Mouse (Mus musculus): ENCODE data around the gene Agpat3. TPM values are rescaled to one million over a fixed set of nuclear protein-coding genes. Genes with fewer than 3 reads are reported as not detected.

Gene Agpat3
- polyA plus RNA-seq, 1 experiment from 2014 or later = 84.9 TPM

DNA sequence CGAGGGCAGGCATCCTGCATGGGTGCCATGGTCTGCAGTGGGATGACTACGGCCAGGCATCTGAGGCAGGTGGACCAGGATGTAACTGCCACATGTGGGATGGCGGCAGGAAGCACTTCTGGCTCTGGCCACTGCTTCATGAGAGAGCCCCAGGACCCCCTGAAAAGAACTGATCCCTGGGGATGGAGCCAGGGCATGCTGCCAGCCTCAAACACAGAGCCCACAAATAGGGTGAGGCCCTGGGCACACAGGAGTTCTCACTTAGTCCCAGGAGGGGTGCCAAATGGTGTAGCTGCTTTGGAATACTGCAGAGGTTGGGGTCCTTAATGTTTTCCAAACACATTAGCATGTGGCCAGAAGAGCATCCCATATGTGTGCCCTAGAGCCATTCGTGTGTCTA, 66.3 kb downstream of the Agpat3 start:
- Histone ChIP-seq H3K4me2 (no peak overlapping the region), H3K9me3 (replicated peaks) (no peaks in the 10 kb centered on the region), H3K27ac (no peak overlapping the region), H3K4me3 (replicated peaks) (no peak overlapping the region), H3K4me1 (peaks cover 15% of the 10 kb centered on the region), H3K9ac (no peak overlapping the region), H3K27me3 (no peaks in the 10 kb centered on the region), H3K36me3 (peaks cover 71% of the 10 kb centered on the region)
- no peak for ATAC-seq (replicated peaks; ENCODE audit: low FRiP score)
- WGBS = 79% methylated on average over 4 of the region's 4 CpGs

DNA sequence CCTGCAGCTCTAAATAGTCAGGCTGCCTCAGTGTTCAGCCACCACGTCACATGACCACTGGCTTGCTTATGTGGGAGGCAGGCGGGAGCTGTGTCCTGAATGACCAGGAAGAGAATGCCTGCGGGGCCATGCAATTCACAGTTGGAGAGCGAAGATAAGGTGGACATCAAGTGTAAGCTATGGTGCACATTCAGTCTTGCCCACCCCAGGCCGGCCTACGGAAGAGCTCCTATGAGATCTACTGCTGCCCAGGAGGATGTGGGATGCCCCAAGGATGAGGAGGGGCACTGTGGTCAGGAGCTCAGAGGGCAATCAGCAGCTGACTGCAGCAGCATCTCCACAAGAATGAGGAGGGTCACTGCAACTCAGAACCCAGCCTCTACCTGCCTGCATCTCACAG, 66.9 kb downstream of the Agpat3 start:
- Histone ChIP-seq H3K4me3 (replicated peaks) (no peak overlapping the region), H3K9ac (no peak overlapping the region), H3K27ac (no peak overlapping the region), H3K9me3 (replicated peaks) (no peaks in the 10 kb centered on the region), H3K27me3 (no peaks in the 10 kb centered on the region), H3K4me1 (peaks cover 20% of the 10 kb centered on the region), H3K36me3 (peaks cover 76% of the 10 kb centered on the region), H3K4me2 (no peak overlapping the region)
- 87% methylated on average over 6 of the region's 6 CpGs for WGBS
- no peak for ATAC-seq (replicated peaks; ENCODE audit: low FRiP score)

DNA sequence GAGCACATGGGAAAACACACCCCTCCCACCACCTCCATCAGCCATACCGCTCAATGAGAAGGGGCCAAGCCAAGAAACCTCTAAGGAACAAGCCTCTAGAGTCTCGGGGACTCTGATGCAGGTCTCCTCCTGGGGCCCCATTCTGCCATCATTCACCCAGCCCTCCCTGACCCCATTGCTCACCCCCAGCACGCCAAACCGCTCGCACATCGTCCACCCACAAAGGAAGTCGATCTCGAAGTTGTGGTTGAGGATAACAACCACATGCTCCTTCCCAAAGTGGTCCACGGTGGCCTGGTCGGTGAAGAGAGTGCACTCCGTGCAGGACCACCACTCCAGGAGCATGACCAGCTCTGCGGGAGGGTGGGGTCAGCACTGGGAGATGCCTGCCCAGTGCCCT, 67.5 kb downstream of the Agpat3 start:
- no peak overlapping the region for H3K9ac ChIP-seq
- 88% methylated on average over 12 of the region's 12 CpGs for WGBS
- H3K4me3 ChIP-seq (replicated peaks) = no peak overlapping the region
- H3K9me3 ChIP-seq (replicated peaks) = no peaks in the 10 kb centered on the region
- H3K27ac ChIP-seq = no peak overlapping the region
- H3K4me1 ChIP-seq = peaks cover 23% of the 10 kb centered on the region
- no peaks in the 10 kb centered on the region for H3K27me3 ChIP-seq
- peaks cover 82% of the 10 kb centered on the region for H3K36me3 ChIP-seq
- H3K4me2 ChIP-seq = no peak overlapping the region
- no peak for ATAC-seq (replicated peaks; ENCODE audit: low FRiP score)

DNA sequence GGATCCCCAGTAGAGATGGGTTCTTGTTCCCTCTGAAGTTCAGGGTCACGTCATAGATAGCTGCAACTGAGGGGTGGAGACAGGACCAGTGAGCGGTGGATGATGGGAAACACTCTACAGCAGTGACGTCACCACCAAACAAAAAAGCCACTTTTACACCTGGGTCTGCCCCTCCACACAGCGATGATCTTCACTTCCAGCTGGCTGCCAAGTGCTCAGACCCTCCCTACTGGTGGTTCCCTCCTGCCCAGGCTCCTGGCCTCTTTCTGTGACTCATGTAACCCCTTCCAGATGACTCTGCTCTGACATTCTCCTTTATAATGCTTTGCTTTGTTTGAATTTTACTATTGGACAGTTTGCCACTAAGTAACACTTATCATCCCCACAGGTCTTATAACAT, 69.9 kb downstream of the Agpat3 start:
- no peaks in the 10 kb centered on the region for H3K27me3 ChIP-seq
- no peaks in the 10 kb centered on the region for H3K9me3 ChIP-seq (replicated peaks)
- H3K4me3 ChIP-seq (replicated peaks) = no peak overlapping the region
- WGBS = 85% methylated on average over 4 of the region's 4 CpGs
- ATAC-seq (replicated peaks; ENCODE audit: low FRiP score) = no peak
- H3K36me3 ChIP-seq = peaks cover 93% of the 10 kb centered on the region
- no peak overlapping the region for H3K9ac ChIP-seq
- H3K4me2 ChIP-seq = no peak overlapping the region
- H3K27ac ChIP-seq = no peak overlapping the region
- H3K4me1 ChIP-seq = peaks cover 16% of the 10 kb centered on the region

DNA sequence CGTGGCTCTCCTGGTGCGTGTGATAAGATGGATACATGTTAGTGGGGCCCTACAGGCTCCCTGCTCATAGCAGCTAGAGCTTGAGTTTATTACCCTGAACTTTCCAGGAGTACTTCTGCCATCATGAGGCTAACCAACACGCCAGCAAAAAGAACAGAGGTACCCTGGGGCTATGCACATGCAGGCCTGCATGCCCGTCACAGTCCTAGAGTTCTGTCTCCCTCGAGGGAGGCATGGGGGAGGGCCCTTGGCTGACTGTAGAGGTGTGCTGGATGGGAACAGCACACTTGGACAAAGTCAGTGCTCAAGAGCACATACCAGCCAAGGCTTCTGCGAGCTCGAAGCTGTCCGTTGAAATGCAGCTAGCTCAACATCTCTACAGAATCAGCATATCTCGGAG, 71.8 kb downstream of the Agpat3 start:
- H3K36me3 ChIP-seq = peaks cover 92% of the 10 kb centered on the region
- H3K4me2 ChIP-seq = no peak overlapping the region
- no peaks in the 10 kb centered on the region for H3K27me3 ChIP-seq
- peaks cover 16% of the 10 kb centered on the region for H3K4me1 ChIP-seq
- H3K9me3 ChIP-seq (replicated peaks) = no peaks in the 10 kb centered on the region
- H3K9ac ChIP-seq = no peak overlapping the region
- ATAC-seq (replicated peaks; ENCODE audit: low FRiP score) = peak; percentile 42
- WGBS = 67% methylated on average over 9 of the region's 9 CpGs
- H3K27ac ChIP-seq = peak overlapping the region; percentile 57
- H3K4me3 ChIP-seq (replicated peaks) = no peak overlapping the region

DNA sequence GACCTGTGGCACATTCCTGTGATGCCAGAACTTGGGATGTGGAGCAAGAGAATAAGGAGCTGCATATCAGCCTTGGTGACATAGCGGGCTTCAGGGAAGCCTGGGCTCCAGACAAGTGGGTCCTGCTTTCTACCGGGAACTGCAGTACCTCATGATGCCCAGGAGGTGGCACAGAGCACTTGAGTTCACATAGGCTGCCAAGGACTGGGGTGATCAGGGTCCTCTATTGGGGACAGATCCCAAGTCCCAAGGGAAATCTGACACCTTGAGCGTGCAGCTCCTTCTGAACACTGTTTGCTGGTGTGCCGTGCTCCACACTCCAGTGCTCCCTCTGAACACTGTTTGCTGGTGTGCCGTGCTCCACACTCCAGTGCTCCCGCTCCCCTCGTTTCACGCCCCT, 73.1 kb downstream of the Agpat3 start:
- WGBS = 34% methylated on average over 8 of the region's 8 CpGs
- peaks cover 16% of the 10 kb centered on the region for H3K4me1 ChIP-seq

DNA sequence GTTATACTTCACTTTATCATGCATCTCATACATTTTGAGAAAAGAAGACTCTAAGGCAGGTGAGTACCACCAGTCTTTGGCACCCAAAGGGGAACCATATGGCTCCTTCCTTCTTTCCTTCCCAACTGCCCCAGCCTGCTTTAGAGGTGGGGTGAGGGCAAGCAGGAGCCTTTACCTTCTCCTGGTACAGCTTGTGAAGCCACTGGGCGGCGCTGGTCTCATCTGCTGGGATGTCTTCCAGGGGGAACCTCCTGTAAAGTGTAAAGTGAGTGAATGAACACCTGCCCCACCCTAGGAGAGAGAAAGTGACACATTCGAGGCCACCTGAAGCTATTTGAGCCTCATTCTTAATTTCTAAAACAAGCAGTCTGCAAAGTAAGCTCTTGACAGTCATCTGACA, 74.5 kb downstream of the Agpat3 start:
- Histone ChIP-seq H3K9ac (no peak overlapping the region), H3K4me1 (peaks cover 16% of the 10 kb centered on the region), H3K36me3 (peaks cover 90% of the 10 kb centered on the region), H3K27me3 (no peaks in the 10 kb centered on the region), H3K4me2 (no peak overlapping the region), H3K9me3 (replicated peaks) (no peaks in the 10 kb centered on the region), H3K27ac (no peak overlapping the region), H3K4me3 (replicated peaks) (no peak overlapping the region)
- no peak for ATAC-seq (replicated peaks; ENCODE audit: low FRiP score)
- WGBS = 85% methylated on average over 3 of the region's 3 CpGs

More for the DNA sequence above, 73.1 kb downstream of the Agpat3 start:
- peak overlapping the region; percentile 57 for H3K27ac ChIP-seq
- H3K4me3 ChIP-seq (replicated peaks) = no peak overlapping the region
- no peak overlapping the region for H3K9ac ChIP-seq
- ATAC-seq (replicated peaks; ENCODE audit: low FRiP score) = peak; percentile 90
- H3K27me3 ChIP-seq = no peaks in the 10 kb centered on the region
- H3K9me3 ChIP-seq (replicated peaks) = no peaks in the 10 kb centered on the region
- no peak overlapping the region for H3K4me2 ChIP-seq
- peaks cover 90% of the 10 kb centered on the region for H3K36me3 ChIP-seq

DNA sequence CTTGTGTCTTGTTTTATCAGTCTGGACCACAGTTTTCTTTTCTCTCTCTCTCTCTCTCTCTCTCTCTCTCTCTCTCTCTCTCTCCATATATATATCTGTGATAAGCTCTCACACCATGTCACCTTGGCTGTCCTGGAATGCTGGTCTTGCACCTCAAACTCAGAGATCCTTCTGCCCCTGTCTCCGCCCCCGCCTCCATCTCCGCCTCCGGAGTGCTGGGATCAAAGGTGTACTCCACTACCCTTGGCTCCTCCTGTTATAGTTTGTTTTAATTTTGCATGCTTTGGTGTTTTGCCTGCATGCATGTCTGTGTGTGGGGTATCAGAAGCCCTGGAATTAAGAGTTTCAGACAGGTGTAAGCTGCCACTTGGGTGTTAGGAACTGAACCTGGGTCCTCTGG, 76.0 kb downstream of the Agpat3 start:
- peaks cover 90% of the 10 kb centered on the region for H3K36me3 ChIP-seq
- no peak overlapping the region for H3K4me2 ChIP-seq
- 90% methylated on average over 4 of the region's 4 CpGs for WGBS
- no peak overlapping the region for H3K27ac ChIP-seq
- no peak for ATAC-seq (replicated peaks; ENCODE audit: low FRiP score)
- H3K4me1 ChIP-seq = peaks cover 15% of the 10 kb centered on the region
- H3K9me3 ChIP-seq (replicated peaks) = no peaks in the 10 kb centered on the region
- no peak overlapping the region for H3K4me3 ChIP-seq (replicated peaks)
- no peaks in the 10 kb centered on the region for H3K27me3 ChIP-seq
- H3K9ac ChIP-seq = no peak overlapping the region

DNA sequence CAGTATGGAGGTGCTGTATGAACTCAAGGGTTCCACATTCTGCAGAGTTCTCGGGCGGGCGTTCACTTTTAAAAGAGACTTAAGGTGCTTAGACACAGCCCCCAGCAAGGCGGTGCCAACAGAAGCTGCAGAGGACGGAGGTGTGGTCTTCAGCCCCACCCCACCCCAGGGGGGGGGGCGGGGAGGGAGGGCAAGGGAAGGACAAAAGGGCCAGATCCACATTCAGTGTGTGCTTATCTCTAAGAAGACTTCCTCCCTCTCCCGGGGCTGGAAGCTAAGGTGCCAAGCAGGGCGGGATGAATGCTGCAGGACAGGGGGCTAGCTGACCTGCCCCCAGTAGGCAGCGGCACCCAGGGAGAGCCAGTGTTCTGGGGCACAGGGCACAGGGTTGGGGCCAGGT, 79.4 kb downstream of the Agpat3 start:
- no peaks in the 10 kb centered on the region for H3K4me1 ChIP-seq
- no peaks in the 10 kb centered on the region for H3K9me3 ChIP-seq (replicated peaks)
- peaks cover 68% of the 10 kb centered on the region for H3K36me3 ChIP-seq
- H3K27ac ChIP-seq = no peak overlapping the region
- WGBS = 42% methylated on average over 8 of the region's 9 CpGs
- H3K9ac ChIP-seq = no peak overlapping the region
- H3K4me3 ChIP-seq (replicated peaks) = no peak overlapping the region
- no peak overlapping the region for H3K4me2 ChIP-seq
- ATAC-seq (replicated peaks; ENCODE audit: low FRiP score) = no peak
- no peaks in the 10 kb centered on the region for H3K27me3 ChIP-seq

DNA sequence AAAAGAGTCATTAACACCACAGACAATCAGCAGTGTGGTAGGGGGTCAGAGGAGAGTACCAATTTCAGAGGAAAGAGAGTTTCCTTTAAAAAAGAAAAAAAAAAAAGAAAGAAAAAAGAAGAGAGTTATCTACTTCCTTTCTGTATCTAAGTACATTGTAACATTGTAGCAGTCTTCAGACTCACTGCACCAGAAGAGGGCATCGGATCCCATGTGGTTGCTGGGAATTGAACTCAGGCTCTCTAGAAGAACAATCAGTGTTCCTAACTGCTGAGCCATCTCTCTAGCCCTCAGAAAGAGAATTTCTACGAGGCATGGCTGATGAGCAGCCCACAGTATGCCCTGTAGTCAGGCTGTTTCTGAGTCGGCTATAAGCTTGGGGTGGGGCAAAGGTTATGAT, 86.4 kb downstream of the Agpat3 start:
- no peak overlapping the region for H3K4me3 ChIP-seq (replicated peaks)
- H3K9me3 ChIP-seq (replicated peaks) = no peaks in the 10 kb centered on the region
- H3K36me3 ChIP-seq = 0 out of 2 replicates have a peak, but pooled peaks cover under 1% of the 10 kb centered on the region
- no peak for ATAC-seq (replicated peaks; ENCODE audit: low FRiP score)
- no peak overlapping the region for H3K27ac ChIP-seq
- H3K4me1 ChIP-seq = peaks cover 2% of the 10 kb centered on the region; the same call in 1 of the 2 replicates
- 63% methylated on average over 3 of the region's 3 CpGs for WGBS
- H3K9ac ChIP-seq = no peak overlapping the region
- H3K27me3 ChIP-seq = no peaks in the 10 kb centered on the region
- H3K4me2 ChIP-seq = no peak overlapping the region

DNA sequence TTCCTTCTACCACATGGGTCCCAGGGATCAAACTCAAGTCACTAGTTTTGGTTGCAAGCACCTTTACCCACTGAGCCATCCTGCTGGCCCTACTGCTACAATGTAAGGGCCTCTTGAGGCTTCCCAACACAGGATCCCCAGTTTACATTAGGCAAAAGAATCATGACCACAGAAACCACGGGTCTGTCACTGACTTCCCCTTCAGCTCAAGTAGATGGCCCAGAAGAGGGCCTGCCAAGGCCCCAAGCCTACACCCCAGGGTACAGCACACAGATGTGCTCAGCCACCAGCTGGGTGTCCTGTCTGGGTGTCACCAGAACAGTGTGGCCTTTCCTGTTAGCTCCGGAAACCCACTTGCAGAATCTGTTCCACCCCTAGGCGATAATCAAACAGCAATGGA, 87.6 kb downstream of the Agpat3 start:
- Histone ChIP-seq H3K27me3 (no peaks in the 10 kb centered on the region), H3K36me3 (no peaks in the 10 kb centered on the region), H3K27ac (no peak overlapping the region), H3K4me2 (no peak overlapping the region), H3K9me3 (replicated peaks) (no peaks in the 10 kb centered on the region), H3K9ac (no peak overlapping the region), H3K4me3 (replicated peaks) (no peak overlapping the region), H3K4me1 (peaks cover 14% of the 10 kb centered on the region)
- 88% methylated on average over 3 of the region's 3 CpGs for WGBS
- no peak for ATAC-seq (replicated peaks; ENCODE audit: low FRiP score)

DNA sequence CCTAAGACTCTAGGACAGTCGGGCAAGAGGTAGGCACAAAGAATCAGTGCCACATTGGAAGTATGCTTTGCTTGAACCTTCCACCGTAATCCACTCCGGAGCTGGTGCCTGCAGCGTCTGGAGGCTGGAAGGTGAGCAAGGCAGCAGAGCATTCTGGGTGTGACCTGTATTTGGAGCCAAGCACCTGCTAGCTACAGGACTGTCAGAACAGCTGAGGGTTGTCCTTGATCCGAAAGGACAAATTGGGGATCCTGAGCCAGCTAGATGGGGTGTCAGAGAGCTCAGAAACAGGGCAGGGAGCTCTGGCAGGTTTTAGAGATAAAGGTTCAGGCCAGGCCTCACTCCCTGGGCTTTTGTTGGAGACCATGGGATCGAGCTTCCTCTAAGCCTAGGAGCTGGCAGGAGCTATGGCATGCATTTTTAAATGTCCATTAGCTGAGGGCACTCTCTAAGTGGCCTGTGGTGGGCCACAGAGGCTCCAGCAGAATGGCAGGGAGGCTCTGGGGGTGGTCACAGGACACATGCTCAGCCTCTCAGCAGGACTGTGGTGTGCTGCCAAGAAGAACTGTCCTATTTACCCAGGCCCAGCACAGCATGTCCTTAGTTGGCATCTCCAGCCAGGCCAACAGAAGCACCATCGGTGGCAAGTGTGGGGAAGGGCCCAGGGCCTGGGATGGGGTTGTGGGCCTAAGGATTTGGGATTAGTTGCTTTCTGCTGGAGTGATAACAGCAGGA, 91.2 kb downstream of the Agpat3 start:
- H3K9me3 ChIP-seq (replicated peaks) = no peaks in the 10 kb centered on the region
- H3K4me3 ChIP-seq (replicated peaks) = no peak overlapping the region
- no peaks in the 10 kb centered on the region for H3K36me3 ChIP-seq
- peaks cover 18% of the 10 kb centered on the region for H3K4me1 ChIP-seq
- H3K27ac ChIP-seq = no peak overlapping the region
- no peak overlapping the region for H3K4me2 ChIP-seq
- 0 out of 2 replicates have a peak, but pooled peaks have one; percentile 13 for ATAC-seq (replicated peaks; ENCODE audit: low FRiP score)
- 71% methylated on average over 7 of the region's 7 CpGs for WGBS
- H3K27me3 ChIP-seq = no peaks in the 10 kb centered on the region
- no peak overlapping the region for H3K9ac ChIP-seq

DNA sequence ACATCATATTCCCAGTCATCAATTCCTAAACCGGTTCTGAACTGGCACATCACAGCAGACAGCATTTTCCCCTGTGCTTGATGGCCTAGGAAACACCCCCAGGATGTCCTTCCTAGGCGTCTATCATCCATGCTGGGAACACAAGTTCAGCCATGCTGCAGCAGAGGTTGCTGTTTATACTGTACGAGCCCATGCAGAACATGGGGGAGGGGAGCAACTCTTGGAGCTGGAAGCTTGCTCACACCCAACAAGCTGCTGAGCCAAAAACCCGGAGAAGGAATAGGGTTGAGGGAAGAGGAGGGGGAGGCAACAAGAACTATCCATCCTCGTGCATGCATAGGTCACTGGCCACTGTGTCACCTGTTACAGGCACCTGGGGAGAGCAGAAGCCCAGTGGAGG, 92.0 kb downstream of the Agpat3 start:
- WGBS = 20% methylated on average over 5 of the region's 5 CpGs
- ATAC-seq (replicated peaks; ENCODE audit: low FRiP score) = peak; percentile 80

More for the DNA sequence above, 92.0 kb downstream of the Agpat3 start:
- H3K4me1 ChIP-seq = peaks cover 18% of the 10 kb centered on the region
- H3K9me3 ChIP-seq (replicated peaks) = no peaks in the 10 kb centered on the region
- H3K36me3 ChIP-seq = no peaks in the 10 kb centered on the region
- no peak overlapping the region for H3K4me3 ChIP-seq (replicated peaks)
- H3K27ac ChIP-seq = no peak overlapping the region
- no peaks in the 10 kb centered on the region for H3K27me3 ChIP-seq
- no peak overlapping the region for H3K9ac ChIP-seq
- 0 out of 2 replicates have a peak overlapping the region, but pooled peaks have one; percentile 9 for H3K4me2 ChIP-seq
